Mouse (Mus musculus) neural tube, embryonic 11.5 days (tissue): Measurements from ENCODE around the gene Fam57b. TPM values are rescaled to one million over a fixed set of nuclear protein-coding genes. Genes with fewer than 3 reads are reported as not detected.
A peak's percentile ranks its signal among the peaks of the same experiment; 100 is the strongest.

Experiments used
- ATAC-seq: fragments of 200-750 bp; cut with Nextera tagmentation; 2 replicates; pipeline ENCODE4 v1.8.0; 2017; ENCODE audit warnings: moderate number of reproducible peaks, mild to moderate bottlenecking, moderate TSS enrichment, moderate library complexity; ENCODE audit not compliant: insufficient read depth, low FRiP score, low TSS enrichment
- DNase-seq: peaks from one replicate; pipeline ENCODE4 v3.0.0-alpha.2; 2015; ENCODE audit warnings: low spot score
- H3K27ac ChIP-seq: fragments of 300-500 bp; sonication (generic); 2 replicates; pipeline ENCODE4 v1.5.1; 2014; ENCODE audit warnings: low read depth, mild to moderate bottlenecking, low read length
- H3K27me3 ChIP-seq: fragments of 300-500 bp; sonication (generic); 2 replicates; pipeline ENCODE4 v1.6.1; 2014; ENCODE audit warnings: mild to moderate bottlenecking, low read length, mixed read lengths; ENCODE audit not compliant: control insufficient read depth, insufficient read depth
- H3K36me3 ChIP-seq: fragments of 300-500 bp; sonication (generic); 2 replicates; pipeline ENCODE4 v1.6.1; 2014; ENCODE audit warnings: mild to moderate bottlenecking, low read length, moderate library complexity, mixed read lengths; ENCODE audit not compliant: control insufficient read depth, insufficient read depth
- H3K4me1 ChIP-seq: fragments of 300-500 bp; sonication (generic); 2 replicates; pipeline ENCODE4 v1.6.1; 2014; ENCODE audit warnings: low read length, mixed read lengths; ENCODE audit not compliant: control insufficient read depth, insufficient read depth
- H3K4me2 ChIP-seq: fragments of 300-500 bp; sonication (generic); 2 replicates; pipeline ENCODE4 v1.6.1; 2014; ENCODE audit warnings: low read depth, mild to moderate bottlenecking, moderate library complexity
- H3K4me3 ChIP-seq: fragments of 300-500 bp; sonication (generic); 2 replicates; pipeline ENCODE4 v1.5.1; 2014; ENCODE audit warnings: low read depth, low read length
- H3K9ac ChIP-seq: fragments of 300-500 bp; sonication (generic); 2 replicates; pipeline ENCODE4 v1.6.1; 2014; ENCODE audit warnings: mild to moderate bottlenecking, low read length
- H3K9me3 ChIP-seq: fragments of 300-500 bp; sonication (generic); 2 replicates; pipeline ENCODE4 v1.6.1; 2016; ENCODE audit warnings: low read length; ENCODE audit not compliant: control insufficient read depth
- WGBS: fragments of 180-500 bp; shearing (Covaris S2); extraction: QIAGEN DNeasy Blood & Tissue Kit; methylation state at CpG from one replicate; pipeline ENCODE4 v1.1.7; 2014; 5-methylcytosine and 5-hydroxymethylcytosine counted together
- polyA plus RNA-seq: library from polyadenylated mRNA; unstranded; fragments of >200 nt; fragmentation: Nextera tagmentation; extraction: Ambion mirVana; gene quantifications from 2 replicates; pipeline ENCODE4 v1.2.1, GENCODE M21; 2014

The Fam57b gene
- polyA plus RNA-seq, 1 experiment from 2014 or later, result 14.4 TPM

GRCm38 (mm10) chr7:126809723-126810369 lies 12.4 kb downstream of the Fam57b start:
- no peak overlapping the region for H3K9ac ChIP-seq

GRCm38 (mm10) chr7:126815726-126816222 lies 18.3 kb downstream of the Fam57b start:
- Histone ChIP-seq H3K4me3 (no peak overlapping the region), H3K9ac (no peak overlapping the region), H3K9me3 (no peaks in the 10 kb centered on the region), H3K4me2 (no peak overlapping the region), H3K27me3 (no peaks in the 10 kb centered on the region), H3K36me3 (no peaks in the 10 kb centered on the region), H3K27ac (no peak overlapping the region), H3K4me1 (no peaks in the 10 kb centered on the region)
- DNase-seq, result no peak
- ATAC-seq, result no peak
- 60% methylated on average over 8 of the region's 8 CpGs for WGBS

More at GRCm38 (mm10) chr7:126809723-126810369, 12.4 kb downstream of the Fam57b start:
- Histone ChIP-seq H3K4me1 (peaks cover 14% of the 10 kb centered on the region), H3K36me3 (no peaks in the 10 kb centered on the region), H3K4me2 (no peak overlapping the region), H3K27me3 (no peaks in the 10 kb centered on the region), H3K4me3 (no peak overlapping the region), H3K9me3 (no peaks in the 10 kb centered on the region), H3K27ac (no peak overlapping the region)
- 76% methylated on average over 5 of the region's 5 CpGs for WGBS
- ATAC-seq (no peak), DNase-seq (no peak)

GRCm38 (mm10) chr7:126816494-126816893 lies 19.0 kb downstream of the Fam57b start:
- H3K27me3 ChIP-seq, result no peaks in the 10 kb centered on the region
- H3K9me3 ChIP-seq, result no peaks in the 10 kb centered on the region
- H3K4me1 ChIP-seq, result no peaks in the 10 kb centered on the region
- H3K4me2 ChIP-seq, result no peak overlapping the region
- ATAC-seq (no peak), DNase-seq (no peak)
- no peak overlapping the region for H3K4me3 ChIP-seq
- H3K27ac ChIP-seq, result no peak overlapping the region
- H3K9ac ChIP-seq, result no peak overlapping the region
- WGBS, result 88% methylated on average over 8 of the region's 8 CpGs
- H3K36me3 ChIP-seq, result no peaks in the 10 kb centered on the region

GRCm38 (mm10) chr7:126817595-126817994 lies 20.1 kb downstream of the Fam57b start:
- Histone ChIP-seq H3K27ac (no peak overlapping the region), H3K4me2 (no peak overlapping the region), H3K27me3 (peaks cover 3% of the 10 kb centered on the region; the same call in 1 of the 2 replicates), H3K9ac (no peak overlapping the region), H3K4me1 (peaks cover 6% of the 10 kb centered on the region), H3K9me3 (no peaks in the 10 kb centered on the region), H3K4me3 (no peak overlapping the region), H3K36me3 (no peaks in the 10 kb centered on the region)
- ATAC-seq (no peak), DNase-seq (no peak)
- 90% methylated on average over 7 of the region's 7 CpGs for WGBS

- WGBS, result 36% methylated on average over 1 of the region's 1 CpGs
- DNase-seq (no peak), ATAC-seq (no peak)
- Histone ChIP-seq H3K27ac (no peak overlapping the region), H3K27me3 (peaks cover 5% of the 10 kb centered on the region; the same call in 1 of the 2 replicates), H3K4me2 (no peak overlapping the region), H3K4me1 (peaks cover 12% of the 10 kb centered on the region), H3K9ac (no peak overlapping the region), H3K36me3 (no peaks in the 10 kb centered on the region), H3K4me3 (no peak overlapping the region), H3K9me3 (no peaks in the 10 kb centered on the region)
Observed at GRCm38 (mm10) chr7:126818818-126819217, 21.4 kb downstream of the Fam57b start.

- peak; percentile 81 for DNase-seq
- H3K9ac ChIP-seq, result peak overlapping the region; percentile 11; the same call in 1 of the 2 replicates
- no peaks in the 10 kb centered on the region for H3K9me3 ChIP-seq
- no peaks in the 10 kb centered on the region for H3K36me3 ChIP-seq
- H3K4me1 ChIP-seq, result peaks cover 12% of the 10 kb centered on the region
- H3K27me3 ChIP-seq, result peaks cover 5% of the 10 kb centered on the region; the same call in 1 of the 2 replicates
- WGBS, result 25% methylated on average over 7 of the region's 7 CpGs
- H3K27ac ChIP-seq, result no peak overlapping the region
- ATAC-seq, result peak; percentile 27; the same call in 1 of the 2 replicates
- H3K4me2 ChIP-seq, result no peak overlapping the region
- H3K4me3 ChIP-seq, result no peak overlapping the region
Observed at GRCm38 (mm10) chr7:126821835-126822511, 24.5 kb downstream of the Fam57b start.

GRCm38 (mm10) chr7:126822741-126823140 lies 25.3 kb downstream of the Fam57b start:
- peak overlapping the region; percentile 75 for H3K4me2 ChIP-seq
- 4% methylated on average over 9 of the region's 9 CpGs for WGBS
- H3K36me3 ChIP-seq, result no peaks in the 10 kb centered on the region
- H3K9ac ChIP-seq, result peak overlapping the region; percentile 71
- H3K4me3 ChIP-seq, result peak overlapping the region; percentile 46
- DNase-seq (no peak), ATAC-seq (no peak)
- peaks cover 12% of the 10 kb centered on the region for H3K4me1 ChIP-seq
- peaks cover 5% of the 10 kb centered on the region; the same call in 1 of the 2 replicates for H3K27me3 ChIP-seq
- no peaks in the 10 kb centered on the region for H3K9me3 ChIP-seq
- H3K27ac ChIP-seq, result no peak overlapping the region

GRCm38 (mm10) chr7:126823202-126823711 lies 25.8 kb downstream of the Fam57b start:
- WGBS, result 0% methylated on average over 14 of the region's 19 CpGs
- Histone ChIP-seq H3K9ac (peak overlapping the region; percentile 71), H3K4me2 (peak overlapping the region; percentile 75), H3K36me3 (no peaks in the 10 kb centered on the region), H3K4me1 (peaks cover 12% of the 10 kb centered on the region), H3K9me3 (no peaks in the 10 kb centered on the region), H3K27me3 (peaks cover 5% of the 10 kb centered on the region; the same call in 1 of the 2 replicates), H3K4me3 (peak overlapping the region; percentile 46), H3K27ac (peak overlapping the region; percentile 62)
- DNase-seq, result peak; percentile 64
- ATAC-seq, result peak; percentile 72
